ENCODE assay signal across 8 mouse cellular contexts in the genomic region with DNA sequence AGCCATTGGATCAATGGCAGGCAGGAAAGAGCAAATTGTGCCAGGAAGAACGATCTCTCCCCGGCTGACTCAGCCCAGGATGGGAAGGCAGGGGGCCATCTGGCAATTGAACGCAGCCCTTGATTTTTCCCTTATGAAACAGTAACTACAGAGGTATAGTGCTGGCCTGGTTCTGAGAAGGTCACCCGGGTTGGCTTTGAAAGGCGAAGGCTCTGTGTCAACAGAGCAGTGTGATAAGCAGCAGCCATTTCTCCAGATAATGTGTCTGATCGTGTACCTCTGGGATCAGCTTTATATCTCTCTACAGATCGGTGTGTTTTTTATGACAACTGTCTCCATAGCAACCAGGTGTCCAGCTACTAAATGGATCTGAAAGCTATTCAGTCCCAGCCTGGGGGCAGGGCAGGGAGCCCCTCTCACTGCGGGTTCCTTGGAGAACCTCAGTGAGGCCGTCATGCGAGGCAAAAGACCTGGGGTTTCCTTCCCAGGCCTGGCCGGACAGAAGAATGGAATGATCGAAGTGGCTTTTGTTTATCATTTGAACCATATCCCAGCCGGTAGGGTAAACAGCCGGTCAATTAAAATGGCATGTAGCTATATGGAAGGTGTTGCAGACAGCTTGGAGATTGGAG.
DNase-seq lines count a peak whose midpoint lies in the region; ATAC-seq and TF ChIP-seq lines count a peak whose summit lies in the region.

No protein-coding gene starts in this region.

- H3K27ac ChIP-seq in lung, embryonic 14.5 days (ENCODE audit: low read depth): peak overlapping the region; percentile 94
- H3K27ac ChIP-seq in heart, embryonic 15.5 days: peak overlapping the region; percentile 100
- peak overlapping the region; percentile 54; the same call in 1 of the 2 replicates for H3K27ac ChIP-seq in liver, embryonic 13.5 days

- H3K4me2 ChIP-seq in lung, embryonic 14.5 days: peak overlapping the region; percentile 58
- H3K4me2 ChIP-seq in heart, embryonic 15.5 days: peak overlapping the region; percentile 56; the same call in 1 of the 2 replicates
- H3K4me2 ChIP-seq in liver, embryonic 13.5 days: peak overlapping the region; percentile 39

- no peaks in the 10 kb centered on the region for H3K9me3 ChIP-seq in lung, embryonic 14.5 days (ENCODE audit: low read depth, low read length)
- no peaks in the 10 kb centered on the region for H3K9me3 ChIP-seq in heart, embryonic 15.5 days (replicated peaks)
- no peaks in the 10 kb centered on the region for H3K9me3 ChIP-seq in liver, embryonic 13.5 days (replicated peaks)

- no peak overlapping the region; the same call in 1 of the 2 replicates for H3K9ac ChIP-seq in lung, embryonic 14.5 days
- H3K9ac ChIP-seq in heart, embryonic 15.5 days: 0 out of 2 replicates have a peak overlapping the region, but pooled peaks have one; percentile 50
- peak overlapping the region; percentile 23; the same call in 1 of the 2 replicates for H3K9ac ChIP-seq in liver, embryonic 13.5 days

- no peak for TF ChIP-seq CTCF in lung, embryonic 14.5 days (IDR thresholded peaks at IDR 0.05; ENCODE audit: low read depth)
- TF ChIP-seq CTCF in lung, adult 2 months (IDR thresholded peaks at IDR 0.05; ENCODE audit: insufficient read depth, low read length): no peak

- H3K4me3 ChIP-seq in lung, embryonic 14.5 days (ENCODE audit: low read depth, low read length): no peak overlapping the region
- no peak overlapping the region for H3K4me3 ChIP-seq in lung, adult 2 months (replicated peaks; ENCODE audit: extremely low read depth, low read depth, low read length)
- no peak overlapping the region for H3K4me3 ChIP-seq in heart, embryonic 15.5 days
- no peak overlapping the region for H3K4me3 ChIP-seq in liver, embryonic 13.5 days (replicated peaks)

- no peaks in the 10 kb centered on the region for H3K36me3 ChIP-seq in lung, embryonic 14.5 days (ENCODE audit: insufficient read depth)
- no peaks in the 10 kb centered on the region for H3K36me3 ChIP-seq in heart, embryonic 15.5 days
- H3K36me3 ChIP-seq in liver, embryonic 13.5 days: no peaks in the 10 kb centered on the region

- H3K4me1 ChIP-seq in lung, embryonic 14.5 days (ENCODE audit: insufficient read depth): peaks cover 68% of the 10 kb centered on the region
- H3K4me1 ChIP-seq in lung, adult 2 months (ENCODE audit: control insufficient read depth, insufficient read depth, low read length): peaks cover 47% of the 10 kb centered on the region
- peaks cover 65% of the 10 kb centered on the region for H3K4me1 ChIP-seq in heart, embryonic 15.5 days (replicated peaks)
- peaks cover 64% of the 10 kb centered on the region for H3K4me1 ChIP-seq in liver, embryonic 13.5 days (replicated peaks)

- DNase-seq in lung, embryonic 14.5 days: peak; percentile 35
- no peak for DNase-seq in lung, adult 2 months
- peak; percentile 40 for DNase-seq in cerebellum, adult 9-11 months
- DNase-seq in liver, embryonic 13.5 days: no peak
- no peak for DNase-seq in T-cell, adult 2 months (ENCODE audit: low spot score)
- no peak for DNase-seq in left cerebral cortex, adult 9 months (ENCODE audit: low spot score in 2 of 2)

- H3K27me3 ChIP-seq in lung, embryonic 14.5 days (ENCODE audit: insufficient read depth, low read length): no peaks in the 10 kb centered on the region
- no peaks in the 10 kb centered on the region for H3K27me3 ChIP-seq in heart, embryonic 15.5 days
- no peaks in the 10 kb centered on the region for H3K27me3 ChIP-seq in liver, embryonic 13.5 days

- ATAC-seq in lung, embryonic 14.5 days (ENCODE audit: insufficient read depth): no peak
- ATAC-seq in heart, embryonic 15.5 days (replicated peaks; ENCODE audit: insufficient number of reproducible peaks, insufficient read depth, low FRiP score, low read depth): no peak
- peak; percentile 23; the same call in 1 of the 2 replicates for ATAC-seq in liver, embryonic 13.5 days (ENCODE audit: low read depth)
- no peak for ATAC-seq in CD4-positive, CD25-positive, alpha-beta regulatory T cell, adult 4 months

- 18% methylated on average over 14 of the region's 14 CpGs for WGBS in lung, embryonic 14.5 days
- WGBS in lung, adult 2 months: 23% methylated on average over 14 of the region's 14 CpGs
- 44% methylated on average over 14 of the region's 14 CpGs for WGBS in heart, embryonic 15.5 days
- 44% methylated on average over 14 of the region's 14 CpGs for WGBS in liver, embryonic 13.5 days (ENCODE audit: insufficient replicate concordance)

- no peak for TF ChIP-seq POLR2A in lung, adult 2 months (IDR thresholded peaks at IDR 0.05; ENCODE audit: borderline replicate concordance, extremely low read depth, low read depth, low read length)

Comparison
In these comparisons a context has a peak if more than half of its experiments do, and no peak if none do; other contexts are left out.
1. DNase-seq: peak in lung, embryonic 14.5 days (single experiment) and cerebellum, adult 9-11 months (single experiment); none in lung, adult 2 months (single experiment), liver, embryonic 13.5 days (single experiment), T-cell, adult 2 months (single experiment) and left cerebral cortex, adult 9 months (0 of 2).
2. Peak in every context shown above with its lines, with median percentiles within 50 percentile points of each other: H3K27ac ChIP-seq and H3K4me2 ChIP-seq.